Mouse (Mus musculus) forebrain, embryonic 16.5 days (tissue): ENCODE results near the gene Gpnmb. TPM values are rescaled to one million over a fixed set of nuclear protein-coding genes. Genes with fewer than 3 reads are reported as not detected.

Source experiments
- ATAC-seq: fragments of 200-750 bp; cut with Nextera tagmentation; 2 replicates; pipeline ENCODE4 v1.8.0; 2017; ENCODE audit warnings: mild to moderate bottlenecking, moderate library complexity
- H3K27ac ChIP-seq: fragments of 300-500 bp; sonication (generic); 2 replicates; pipeline ENCODE4 v1.5.1; 2014; ENCODE audit warnings: low read length, control low read depth
- H3K27me3 ChIP-seq: fragments of 300-500 bp; sonication (generic); replicated peaks from 2 replicates; pipeline ENCODE4 v1.6.1; 2014; ENCODE audit warnings: low read length; ENCODE audit not compliant: control insufficient read depth, insufficient read depth
- H3K36me3 ChIP-seq: fragments of 300-500 bp; sonication (generic); 2 replicates; pipeline ENCODE4 v1.6.1; 2014; ENCODE audit not compliant: control insufficient read depth, insufficient read depth
- H3K4me1 ChIP-seq: fragments of 300-500 bp; sonication (generic); replicated peaks from 2 replicates; pipeline ENCODE4 v1.6.1; 2014; ENCODE audit warnings: low read length; ENCODE audit not compliant: control insufficient read depth, insufficient read depth
- H3K4me2 ChIP-seq: fragments of 300-500 bp; sonication (generic); 2 replicates; pipeline ENCODE4 v1.6.1; 2014; ENCODE audit warnings: mild to moderate bottlenecking, low read length, control low read depth
- H3K4me3 ChIP-seq: fragments of 300-500 bp; sonication (generic); replicated peaks from 2 replicates; pipeline ENCODE4 v1.5.1; 2014; ENCODE audit warnings: mild to moderate bottlenecking, low read length, control low read depth
- H3K9ac ChIP-seq: fragments of 300-500 bp; sonication (generic); replicated peaks from 2 replicates; pipeline ENCODE4 v1.6.1; 2014; ENCODE audit warnings: low read depth, low read length, control low read depth
- H3K9me3 ChIP-seq: fragments of 300-500 bp; sonication (generic); 2 replicates; pipeline ENCODE4 v1.6.1; 2016; ENCODE audit warnings: low read length; ENCODE audit not compliant: control insufficient read depth
- WGBS: fragments of 180-500 bp; shearing (Covaris S2); extraction: QIAGEN DNeasy Blood & Tissue Kit; methylation state at CpG from one replicate; pipeline ENCODE4 v1.1.7; 2014; 5-methylcytosine and 5-hydroxymethylcytosine counted together
- polyA plus RNA-seq: library from polyadenylated mRNA; unstranded; fragments of >200 nt; fragmentation: Nextera tagmentation; extraction: Ambion mirVana; gene quantifications from 2 replicates; pipeline ENCODE4 v1.2.1, GENCODE M21; 2015

Gene Gpnmb
- polyA plus RNA-seq, 1 experiment from 2014 or later: 0.61 TPM

- no peaks in the 10 kb centered on the region for H3K9me3 ChIP-seq
- H3K9ac ChIP-seq: no peak overlapping the region
- peaks cover 7% of the 10 kb centered on the region for H3K27me3 ChIP-seq
- H3K36me3 ChIP-seq: no peaks in the 10 kb centered on the region
- WGBS: 61% methylated on average over 7 of the region's 7 CpGs
- peaks cover 12% of the 10 kb centered on the region for H3K4me1 ChIP-seq
- H3K4me3 ChIP-seq: no peak overlapping the region
- no peak overlapping the region for H3K4me2 ChIP-seq
- no peak for ATAC-seq
- H3K27ac ChIP-seq: no peak overlapping the region
These were observed 11.1 kb upstream of the Gpnmb start for GRCm38 (mm10) chr6:49025290-49025689.

- H3K4me3 ChIP-seq: no peak overlapping the region
- WGBS: 94% methylated on average over 5 of the region's 5 CpGs
- H3K4me1 ChIP-seq: peaks cover 4% of the 10 kb centered on the region; the same call in 1 of the 2 replicates
- H3K9me3 ChIP-seq: no peaks in the 10 kb centered on the region
- H3K4me2 ChIP-seq: no peak overlapping the region
- H3K27ac ChIP-seq: no peak overlapping the region
- H3K9ac ChIP-seq: no peak overlapping the region
- H3K27me3 ChIP-seq: peaks cover 7% of the 10 kb centered on the region
- no peaks in the 10 kb centered on the region for H3K36me3 ChIP-seq
- no peak for ATAC-seq
These were observed 9.8 kb upstream of the Gpnmb start for GRCm38 (mm10) chr6:49026496-49026895.

GRCm38 (mm10) chr6:49028019-49028418, 8.3 kb upstream of the Gpnmb start:
- H3K36me3 ChIP-seq: no peaks in the 10 kb centered on the region
- H3K9ac ChIP-seq: no peak overlapping the region
- H3K27ac ChIP-seq: no peak overlapping the region
- no peaks in the 10 kb centered on the region for H3K9me3 ChIP-seq
- 87% methylated on average over 6 of the region's 6 CpGs for WGBS
- H3K4me1 ChIP-seq: no peaks in the 10 kb centered on the region
- no peak overlapping the region for H3K4me2 ChIP-seq
- ATAC-seq: no peak
- peaks cover 7% of the 10 kb centered on the region for H3K27me3 ChIP-seq
- no peak overlapping the region for H3K4me3 ChIP-seq

GRCm38 (mm10) chr6:49028708-49029107, 7.6 kb upstream of the Gpnmb start:
- H3K9me3 ChIP-seq: no peaks in the 10 kb centered on the region
- 77% methylated on average over 3 of the region's 3 CpGs for WGBS

GRCm38 (mm10) chr6:49031230-49031629, 5.1 kb upstream of the Gpnmb start:
- WGBS: 90% methylated on average over 4 of the region's 4 CpGs
- Histone ChIP-seq H3K9ac (no peak overlapping the region), H3K4me3 (no peak overlapping the region), H3K27me3 (0 out of 2 replicates have a peak, but pooled peaks cover 4% of the 10 kb centered on the region), H3K27ac (no peak overlapping the region), H3K9me3 (no peaks in the 10 kb centered on the region), H3K4me1 (no peaks in the 10 kb centered on the region), H3K4me2 (no peak overlapping the region), H3K36me3 (no peaks in the 10 kb centered on the region)
- no peak for ATAC-seq

More at GRCm38 (mm10) chr6:49028708-49029107, 7.6 kb upstream of the Gpnmb start:
- H3K36me3 ChIP-seq: no peaks in the 10 kb centered on the region
- peaks cover 7% of the 10 kb centered on the region for H3K27me3 ChIP-seq
- no peak overlapping the region for H3K4me3 ChIP-seq
- no peak for ATAC-seq
- no peaks in the 10 kb centered on the region for H3K4me1 ChIP-seq
- H3K27ac ChIP-seq: no peak overlapping the region
- H3K9ac ChIP-seq: no peak overlapping the region
- H3K4me2 ChIP-seq: no peak overlapping the region

- Histone ChIP-seq H3K4me3 (no peak overlapping the region), H3K27me3 (0 out of 2 replicates have a peak, but pooled peaks cover 4% of the 10 kb centered on the region), H3K27ac (no peak overlapping the region), H3K4me1 (no peaks in the 10 kb centered on the region), H3K9me3 (no peaks in the 10 kb centered on the region), H3K9ac (no peak overlapping the region), H3K4me2 (no peak overlapping the region), H3K36me3 (no peaks in the 10 kb centered on the region)
- WGBS: 51% methylated on average over 4 of the region's 4 CpGs
- ATAC-seq: no peak
These were observed 3.6 kb upstream of the Gpnmb start for GRCm38 (mm10) chr6:49032783-49033182.

GRCm38 (mm10) chr6:49037268-49037662, 919 bp downstream of the Gpnmb start:
- no peak overlapping the region for H3K4me2 ChIP-seq
- no peak overlapping the region for H3K27ac ChIP-seq
- no peaks in the 10 kb centered on the region for H3K4me1 ChIP-seq
- WGBS: 67% methylated on average over 12 of the region's 12 CpGs
- ATAC-seq: no peak
- no peaks in the 10 kb centered on the region for H3K36me3 ChIP-seq
- no peak overlapping the region for H3K4me3 ChIP-seq
- no peak overlapping the region for H3K9ac ChIP-seq
- no peaks in the 10 kb centered on the region for H3K9me3 ChIP-seq
- no peaks in the 10 kb centered on the region for H3K27me3 ChIP-seq

GRCm38 (mm10) chr6:49039470-49040180, 3.3 kb downstream of the Gpnmb start:
- Histone ChIP-seq H3K4me1 (no peaks in the 10 kb centered on the region), H3K27me3 (no peaks in the 10 kb centered on the region), H3K9ac (no peak overlapping the region), H3K4me2 (peak overlapping the region; percentile 42), H3K9me3 (no peaks in the 10 kb centered on the region), H3K4me3 (peak overlapping the region; percentile 26), H3K36me3 (no peaks in the 10 kb centered on the region), H3K27ac (no peak overlapping the region)
- ATAC-seq: 0 out of 2 replicates have a peak, but pooled peaks have one; percentile 54
- 16% methylated on average over 18 of the region's 18 CpGs for WGBS

- WGBS: 72% methylated on average over 6 of the region's 6 CpGs
- Histone ChIP-seq H3K27ac (no peak overlapping the region), H3K4me2 (no peak overlapping the region), H3K27me3 (no peaks in the 10 kb centered on the region), H3K4me3 (no peak overlapping the region), H3K9ac (no peak overlapping the region), H3K36me3 (no peaks in the 10 kb centered on the region), H3K9me3 (no peaks in the 10 kb centered on the region), H3K4me1 (no peaks in the 10 kb centered on the region)
- no peak for ATAC-seq
These were observed 10.2 kb downstream of the Gpnmb start for GRCm38 (mm10) chr6:49046502-49046901.
